Mouse (Mus musculus) lung, postnatal 0 days (tissue): ENCODE results near the gene Carnmt1. TPM values are rescaled to one million over a fixed set of nuclear protein-coding genes. Genes with fewer than 3 reads are reported as not detected.
A peak's percentile ranks its signal among the peaks of the same experiment; 100 is the strongest.

ENCODE experiments used
- ATAC-seq: fragments of 200-750 bp; cut with Nextera tagmentation; 2 replicates; pipeline ENCODE4 v1.8.0; 2017; ENCODE audit warnings: moderate library complexity
- DNase-seq: peaks from one replicate; pipeline ENCODE4 v3.0.0-alpha.2; 2016; ENCODE audit warnings: low spot score
- H3K27ac ChIP-seq: fragments of 300-500 bp; sonication (generic); 2 replicates; pipeline ENCODE4 v1.5.1; 2014; ENCODE audit warnings: antibody characterized with exemption, mild to moderate bottlenecking, low read length, mixed read lengths
- H3K27me3 ChIP-seq: fragments of 300-500 bp; sonication (generic); replicated peaks from 2 replicates; pipeline ENCODE4 v1.6.1; 2014; ENCODE audit warnings: low read length, mixed read lengths; ENCODE audit not compliant: insufficient read depth
- H3K36me3 ChIP-seq: fragments of 300-500 bp; sonication (generic); 2 replicates; pipeline ENCODE4 v1.6.1; 2014; ENCODE audit warnings: low read length, mixed read lengths; ENCODE audit not compliant: insufficient read depth
- H3K4me1 ChIP-seq: fragments of 300-500 bp; sonication (generic); 2 replicates; pipeline ENCODE4 v1.6.1; 2014; ENCODE audit warnings: antibody characterized with exemption, low read depth, low read length, mixed read lengths; ENCODE audit not compliant: insufficient read depth
- H3K4me2 ChIP-seq: fragments of 300-500 bp; sonication (generic); replicated peaks from 2 replicates; pipeline ENCODE4 v1.6.1; 2014; ENCODE audit warnings: low read depth, mild to moderate bottlenecking, low read length, moderate library complexity, mixed read lengths
- H3K4me3 ChIP-seq: fragments of 300-500 bp; sonication (generic); 2 replicates; pipeline ENCODE4 v1.5.1; 2014; ENCODE audit warnings: low read depth, low read length
- H3K9ac ChIP-seq: fragments of 300-500 bp; sonication (generic); replicated peaks from 2 replicates; pipeline ENCODE4 v1.6.1; 2014; ENCODE audit warnings: low read depth, mild to moderate bottlenecking
- H3K9me3 ChIP-seq: fragments of 300-500 bp; sonication (generic); 2 replicates; pipeline ENCODE4 v1.6.1; 2016; ENCODE audit warnings: low read length, mixed read lengths
- CTCF ChIP-seq: IDR thresholded peaks from 2 replicates; pipeline ENCODE4 v1.5.1; 2016; ENCODE audit warnings: antibody characterized with exemption, mild to moderate bottlenecking
- EP300 ChIP-seq: IDR thresholded peaks from 2 replicates; pipeline ENCODE4 v1.6.1; 2016; ENCODE audit warnings: antibody characterized with exemption, mild to moderate bottlenecking, control low read depth
- WGBS: fragments of 180-500 bp; shearing (Covaris S2); extraction: QIAGEN DNeasy Blood & Tissue Kit; methylation state at CpG from one replicate; pipeline ENCODE4 v1.1.7; 2014; 5-methylcytosine and 5-hydroxymethylcytosine counted together
- polyA plus RNA-seq: library from polyadenylated mRNA; unstranded; fragments of >200 nt; fragmentation: Nextera tagmentation; extraction: Ambion mirVana; gene quantifications from 2 replicates; pipeline ENCODE4 v1.2.1, GENCODE M21; 2015

The Carnmt1 gene
- polyA plus RNA-seq, 1 experiment from 2014 or later, result 21.1 TPM

DNA sequence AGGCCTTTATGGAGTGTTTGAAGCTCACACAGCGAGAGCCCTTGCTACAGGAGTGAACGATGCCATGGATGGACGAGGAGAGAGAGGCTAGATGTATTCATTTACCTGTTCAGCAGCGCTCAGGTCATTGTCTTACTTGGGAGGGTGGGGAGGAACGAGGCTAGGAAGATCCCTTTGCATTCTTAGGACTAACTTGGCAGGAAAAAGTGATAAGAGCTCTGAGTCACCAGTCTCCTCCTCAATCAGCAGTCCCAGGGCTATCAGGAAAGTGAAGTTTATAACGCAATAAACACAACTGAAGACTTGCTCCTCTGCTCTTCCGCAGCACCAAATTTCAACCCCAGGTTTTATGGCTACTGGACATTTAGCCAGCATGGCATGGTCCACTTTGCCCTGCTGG lies 59.7 kb downstream of the Carnmt1 start:
- WGBS, result 44% methylated on average over 7 of the region's 7 CpGs
- no peak for ATAC-seq
- H3K9ac ChIP-seq, result no peak overlapping the region

DNA sequence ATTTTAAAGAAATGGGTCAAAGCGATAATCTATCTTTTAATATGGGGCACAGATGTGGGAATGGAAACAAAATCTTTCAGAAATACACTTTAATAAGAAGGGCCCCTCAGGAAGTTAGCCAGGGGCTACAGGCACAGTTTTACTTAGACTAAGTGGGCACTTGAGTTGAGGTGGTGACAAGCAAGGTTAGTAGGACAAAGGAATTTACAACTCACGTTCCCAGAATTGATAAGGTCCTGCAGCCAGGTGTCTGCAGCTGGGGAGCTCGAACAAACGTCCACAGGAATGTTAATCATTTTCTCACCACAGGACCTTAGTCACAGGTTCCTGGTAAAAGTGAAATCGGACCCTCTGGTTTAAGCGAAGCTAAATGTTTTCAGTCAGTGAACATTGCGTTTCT lies 60.5 kb downstream of the Carnmt1 start:
- peak; percentile 36 for DNase-seq
- TF ChIP-seq CTCF (no peak), EP300 (no peak)
- Histone ChIP-seq H3K9ac (no peak overlapping the region), H3K27ac (0 out of 2 replicates have a peak overlapping the region, but pooled peaks have one; percentile 14), H3K4me3 (no peak overlapping the region), H3K36me3 (no peaks in the 10 kb centered on the region), H3K9me3 (no peaks in the 10 kb centered on the region), H3K4me2 (peak overlapping the region; percentile 25), H3K27me3 (no peaks in the 10 kb centered on the region), H3K4me1 (no peaks in the 10 kb centered on the region)
- whole genome bisulfite sequencing, result 28% methylated on average over 7 of the region's 7 CpGs
- peak; percentile 57 for ATAC-seq

More for the DNA sequence above, 59.7 kb downstream of the Carnmt1 start:
- no peak overlapping the region for H3K27ac ChIP-seq
- no peaks in the 10 kb centered on the region for H3K4me1 ChIP-seq
- no peaks in the 10 kb centered on the region for H3K36me3 ChIP-seq
- H3K4me2 ChIP-seq, result no peak overlapping the region
- DNase-seq, result no peak
- H3K4me3 ChIP-seq, result no peak overlapping the region
- H3K9me3 ChIP-seq, result no peaks in the 10 kb centered on the region
- H3K27me3 ChIP-seq, result no peaks in the 10 kb centered on the region
- TF ChIP-seq CTCF (no peak), EP300 (no peak)

DNA sequence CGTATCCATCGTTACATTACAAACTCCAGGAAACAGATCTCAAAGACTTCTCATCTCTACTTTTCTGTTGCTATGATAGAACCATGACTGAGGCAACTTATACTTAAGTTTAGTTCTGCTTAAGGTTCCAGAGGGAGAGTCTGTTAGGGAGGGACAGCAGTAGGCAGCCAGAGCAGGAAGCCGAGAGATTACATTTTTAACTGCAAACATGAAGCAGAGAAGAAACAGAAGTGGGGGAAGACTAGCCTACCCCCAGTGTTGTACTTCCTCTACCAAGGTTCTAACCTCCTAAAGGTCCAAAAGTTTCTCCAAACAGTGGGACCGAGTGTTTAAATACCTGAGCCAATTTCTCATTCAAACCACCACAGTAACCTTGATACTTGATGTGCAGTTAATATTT lies 65.3 kb downstream of the Carnmt1 start:
- DNase-seq (no peak), ATAC-seq (no peak)
- 83% methylated on average over 4 of the region's 4 CpGs for WGBS
- Histone ChIP-seq H3K4me2 (no peak overlapping the region), H3K36me3 (no peaks in the 10 kb centered on the region), H3K4me1 (no peaks in the 10 kb centered on the region), H3K27me3 (no peaks in the 10 kb centered on the region), H3K9me3 (no peaks in the 10 kb centered on the region), H3K4me3 (no peak overlapping the region), H3K27ac (no peak overlapping the region), H3K9ac (no peak overlapping the region)
- TF ChIP-seq CTCF (no peak), EP300 (no peak)

DNA sequence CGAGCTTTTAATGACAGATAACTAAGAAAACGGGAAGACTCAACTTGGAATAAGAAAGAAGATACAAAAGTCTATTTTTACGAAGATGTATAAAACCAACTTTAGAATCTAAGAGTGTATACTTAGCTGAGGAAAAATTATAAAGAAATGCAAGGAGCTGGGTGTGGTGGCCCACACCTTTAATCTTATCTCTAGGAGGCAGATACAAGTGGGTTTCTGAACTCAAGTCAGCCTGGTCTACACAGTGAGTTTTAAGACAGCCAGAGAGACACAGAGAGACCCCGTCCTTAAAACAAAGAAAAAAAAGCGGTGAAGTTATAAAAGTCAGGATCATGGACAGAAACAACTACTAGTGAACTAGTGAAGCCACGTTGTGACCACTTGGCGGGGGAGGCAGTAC lies 68.6 kb downstream of the Carnmt1 start:
- no peak overlapping the region for H3K4me2 ChIP-seq
- no peak overlapping the region for H3K27ac ChIP-seq
- H3K4me3 ChIP-seq, result no peak overlapping the region
- H3K9ac ChIP-seq, result no peak overlapping the region
- no peak for DNase-seq
- H3K36me3 ChIP-seq, result no peaks in the 10 kb centered on the region
- peak; percentile 30; the same call in 1 of the 2 replicates for ATAC-seq
- 52% methylated on average over 7 of the region's 7 CpGs for WGBS
- no peaks in the 10 kb centered on the region for H3K9me3 ChIP-seq
- H3K4me1 ChIP-seq, result no peaks in the 10 kb centered on the region
- TF ChIP-seq CTCF (no peak), EP300 (no peak)
- no peaks in the 10 kb centered on the region for H3K27me3 ChIP-seq

DNA sequence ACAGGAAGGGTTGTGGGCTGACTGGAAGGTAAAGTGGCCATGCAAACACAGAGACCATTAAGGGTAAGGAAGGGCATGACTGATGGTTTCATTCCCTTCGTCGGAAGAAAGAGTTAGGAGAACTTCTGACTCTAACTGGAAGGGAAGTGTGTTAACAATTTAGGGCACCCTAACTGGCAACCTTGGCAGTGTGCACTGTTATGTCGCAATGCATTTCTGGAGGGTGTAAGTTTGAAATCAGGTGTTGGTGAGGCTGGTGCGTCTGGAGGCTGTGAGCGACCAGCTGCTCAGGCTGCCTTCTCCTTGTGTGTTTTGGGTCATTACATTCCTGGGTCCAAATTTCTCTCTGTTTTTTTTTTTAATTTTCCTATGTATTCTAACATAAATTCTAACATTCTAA lies 73.4 kb downstream of the Carnmt1 start:
- H3K27me3 ChIP-seq, result no peaks in the 10 kb centered on the region
- no peaks in the 10 kb centered on the region for H3K4me1 ChIP-seq
- TF ChIP-seq CTCF (no peak), EP300 (no peak)
- ATAC-seq (peak; percentile 55), DNase-seq (peak; percentile 45)
- H3K9me3 ChIP-seq, result no peaks in the 10 kb centered on the region
- no peak overlapping the region for H3K4me3 ChIP-seq
- H3K9ac ChIP-seq, result no peak overlapping the region
- H3K4me2 ChIP-seq, result no peak overlapping the region
- 45% methylated on average over 5 of the region's 5 CpGs for WGBS
- H3K36me3 ChIP-seq, result no peaks in the 10 kb centered on the region
- H3K27ac ChIP-seq, result no peak overlapping the region

DNA sequence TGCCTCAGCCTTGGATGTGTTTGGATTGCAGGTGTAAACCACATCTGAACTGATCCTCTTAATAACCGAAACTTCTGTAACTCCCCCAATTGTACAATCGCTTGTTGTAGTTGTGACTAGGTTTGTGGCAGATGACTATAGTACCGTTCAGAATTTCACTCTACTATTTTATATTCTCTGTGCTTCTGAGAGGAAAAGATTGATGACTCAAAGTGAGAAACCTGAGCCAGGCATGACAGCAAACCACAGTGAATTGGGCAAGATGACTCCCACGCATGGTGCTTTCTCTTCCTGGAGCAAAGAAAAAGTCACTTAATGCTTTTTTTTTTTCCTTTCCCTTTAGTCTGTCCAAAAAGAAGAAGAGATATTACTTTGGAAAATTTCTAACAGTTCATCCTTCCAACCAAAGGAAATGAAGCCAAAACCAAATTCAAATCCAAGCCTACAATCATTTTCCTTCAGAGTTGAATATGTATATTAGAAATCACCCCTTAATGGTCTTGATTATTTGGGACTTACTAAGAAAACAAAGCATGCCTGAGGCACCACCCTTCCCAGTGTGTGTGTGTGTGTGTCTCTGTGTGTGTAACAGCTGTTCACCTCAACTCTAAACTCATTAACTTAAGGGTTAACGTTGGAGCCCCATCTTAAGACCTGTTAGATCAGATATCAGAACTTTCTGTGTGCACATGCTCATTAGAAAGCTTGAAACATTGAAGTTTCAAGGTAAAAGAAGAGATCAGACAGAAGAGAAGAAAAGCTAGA lies 76.2 kb downstream of the Carnmt1 start:
- TF ChIP-seq EP300, result no peak
- TF ChIP-seq CTCF, result no peak
- no peak for DNase-seq
- Histone ChIP-seq H3K4me3 (no peak overlapping the region), H3K36me3 (no peaks in the 10 kb centered on the region), H3K27me3 (no peaks in the 10 kb centered on the region), H3K4me1 (no peaks in the 10 kb centered on the region), H3K9ac (no peak overlapping the region), H3K4me2 (no peak overlapping the region), H3K9me3 (no peaks in the 10 kb centered on the region), H3K27ac (no peak overlapping the region)
- WGBS, result 83% methylated on average over 5 of the region's 5 CpGs
- no peak for ATAC-seq
